1 mouse cellular context compared by ENCODE assay signal in the genomic region with DNA sequence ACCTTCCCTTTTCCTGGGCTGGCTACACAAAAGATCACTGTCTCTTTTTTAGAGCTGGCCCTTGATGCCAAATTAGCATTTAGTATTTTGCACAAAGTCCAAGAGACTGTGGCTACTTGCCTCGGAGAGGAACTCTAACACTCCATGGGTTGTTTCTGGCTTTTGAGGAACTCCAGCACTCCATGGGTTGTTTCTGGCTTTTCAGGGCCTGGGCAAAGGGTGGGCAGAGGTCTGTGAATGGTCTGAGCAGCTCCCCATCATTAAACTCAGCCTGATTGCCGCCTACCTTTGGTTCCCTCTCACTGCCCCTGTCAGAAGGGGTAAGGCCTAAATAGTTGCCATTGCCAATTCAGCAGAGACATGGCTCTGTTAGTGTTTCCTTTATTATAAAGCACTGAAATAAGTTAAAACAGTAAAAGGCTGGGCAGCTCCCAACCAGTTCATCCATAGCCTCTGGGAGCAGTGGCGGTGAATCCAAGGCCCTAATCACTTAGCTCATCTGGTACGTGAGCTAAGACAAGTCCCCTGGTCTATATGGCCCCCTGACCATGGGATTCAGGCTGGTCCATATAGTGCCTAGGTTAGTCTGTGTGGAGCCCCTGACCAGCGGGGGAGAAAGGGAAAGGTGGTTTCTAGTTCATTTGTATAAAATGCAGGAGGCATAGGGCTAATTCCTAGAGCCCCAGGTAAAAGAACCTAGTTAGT.
TF ChIP-seq lines count a peak whose summit lies in the region.

No protein-coding gene starts in this region.

TF ChIP-seq in CH12.LX, 34 proteins besides CTCF, POLR2A, EP300 and RAD21:
- TF ChIP-seq ZMIZ1 (IDR thresholded peaks at IDR 0.05; ENCODE audit: low read depth, low read length) = peak; percentile 75; the same call in 1 of the 2 replicates
- TF ChIP-seq POLR2AphosphoS2 (IDR thresholded peaks at IDR 0.05; ENCODE audit: low read depth, low read length) = peak; percentile 84
- TF ChIP-seq MAZ (IDR thresholded peaks at IDR 0.05; ENCODE audit: low read depth, low read length) = no peak
- TF ChIP-seq MEF2A (IDR thresholded peaks at IDR 0.05; ENCODE audit: borderline replicate concordance, low read depth, low read length) = no peak
- TF ChIP-seq NRF1 (IDR thresholded peaks at IDR 0.05; ENCODE audit: low read depth, low read length) = no peak
TF ChIP-seq in CH12.LX: peak in this region for 2.
